Mouse (Mus musculus) thymus, postnatal 4 days (tissue): ENCODE results near the gene Hnrnph1.
A peak's percentile ranks its signal among the peaks of the same experiment; 100 is the strongest.

Source experiments
- DNase-seq: peaks from one replicate; pipeline ENCODE4 v3.0.0; 2021

Gene Hnrnph1

DNA sequence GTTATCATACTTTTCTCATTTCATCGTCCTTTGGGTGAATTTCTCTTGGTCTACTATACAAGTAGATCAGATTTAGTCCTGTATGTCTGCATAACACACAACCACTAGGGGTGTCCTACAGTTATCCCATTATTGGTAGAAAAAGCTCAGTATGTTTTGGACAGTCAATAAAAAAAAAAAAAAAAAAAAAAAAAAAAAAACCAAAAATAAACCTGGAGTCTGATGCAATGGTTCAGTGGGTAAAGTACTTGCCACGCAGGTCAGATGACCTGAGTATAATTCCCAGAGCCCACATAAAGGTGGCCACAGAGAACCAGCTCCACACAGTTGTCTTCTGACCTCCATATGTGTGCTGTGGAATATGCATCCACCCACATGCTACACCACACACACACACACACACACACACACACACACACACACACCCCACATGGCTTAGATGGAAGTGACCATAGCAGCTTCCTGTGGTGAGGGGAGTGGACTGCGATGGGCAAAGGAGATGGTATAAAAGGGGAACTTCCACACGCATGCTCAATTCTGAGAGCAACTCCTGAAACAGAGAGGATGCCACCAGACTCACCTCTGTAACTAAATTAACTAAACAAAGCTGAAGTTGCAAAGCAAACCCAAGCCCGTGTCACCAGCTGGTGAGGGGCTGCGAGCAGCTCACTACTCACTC, 38.9 kb downstream of the Hnrnph1 start:
- DNase-seq: no peak

DNA sequence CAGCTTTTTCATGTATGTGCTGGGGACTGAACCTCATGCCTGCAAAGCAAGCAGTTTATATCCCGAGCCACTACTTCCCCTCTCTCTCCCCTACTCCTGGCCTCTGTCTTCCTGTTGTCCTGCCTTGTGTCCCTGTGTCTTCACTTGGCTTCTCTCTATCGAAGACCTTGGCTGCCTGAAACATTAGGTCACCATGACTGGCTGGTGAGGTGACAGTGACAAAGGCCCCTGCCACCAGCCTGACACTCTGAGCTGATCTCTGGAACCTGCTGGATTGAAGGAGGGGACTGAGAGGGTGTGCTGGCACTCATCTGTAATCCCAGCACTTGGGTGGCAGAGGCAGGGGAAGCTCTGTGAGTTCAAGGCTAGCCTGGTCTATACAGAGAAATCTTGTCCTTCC, 41.1 kb downstream of the Hnrnph1 start:
- DNase-seq: no peak

DNA sequence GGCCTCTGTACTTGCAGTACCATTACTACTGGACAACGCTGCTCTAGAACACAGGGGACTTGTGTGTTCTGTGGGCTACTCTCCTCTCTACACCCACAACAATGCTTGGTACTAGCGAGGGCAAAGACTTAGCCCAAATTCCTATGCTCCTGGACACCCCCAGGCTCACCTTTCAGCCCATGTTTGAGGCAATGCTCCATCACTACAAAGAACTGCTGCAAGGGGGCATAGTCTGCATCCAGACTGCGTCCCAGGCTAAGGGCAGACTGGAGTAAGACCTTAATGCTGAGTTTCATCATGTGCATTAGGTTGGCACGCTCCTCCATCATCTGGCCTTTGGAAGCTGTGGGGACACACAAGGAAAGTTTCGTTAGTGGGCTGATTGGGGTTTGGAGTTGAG, 44.7 kb downstream of the Hnrnph1 start:
- DNase-seq: no peak

DNA sequence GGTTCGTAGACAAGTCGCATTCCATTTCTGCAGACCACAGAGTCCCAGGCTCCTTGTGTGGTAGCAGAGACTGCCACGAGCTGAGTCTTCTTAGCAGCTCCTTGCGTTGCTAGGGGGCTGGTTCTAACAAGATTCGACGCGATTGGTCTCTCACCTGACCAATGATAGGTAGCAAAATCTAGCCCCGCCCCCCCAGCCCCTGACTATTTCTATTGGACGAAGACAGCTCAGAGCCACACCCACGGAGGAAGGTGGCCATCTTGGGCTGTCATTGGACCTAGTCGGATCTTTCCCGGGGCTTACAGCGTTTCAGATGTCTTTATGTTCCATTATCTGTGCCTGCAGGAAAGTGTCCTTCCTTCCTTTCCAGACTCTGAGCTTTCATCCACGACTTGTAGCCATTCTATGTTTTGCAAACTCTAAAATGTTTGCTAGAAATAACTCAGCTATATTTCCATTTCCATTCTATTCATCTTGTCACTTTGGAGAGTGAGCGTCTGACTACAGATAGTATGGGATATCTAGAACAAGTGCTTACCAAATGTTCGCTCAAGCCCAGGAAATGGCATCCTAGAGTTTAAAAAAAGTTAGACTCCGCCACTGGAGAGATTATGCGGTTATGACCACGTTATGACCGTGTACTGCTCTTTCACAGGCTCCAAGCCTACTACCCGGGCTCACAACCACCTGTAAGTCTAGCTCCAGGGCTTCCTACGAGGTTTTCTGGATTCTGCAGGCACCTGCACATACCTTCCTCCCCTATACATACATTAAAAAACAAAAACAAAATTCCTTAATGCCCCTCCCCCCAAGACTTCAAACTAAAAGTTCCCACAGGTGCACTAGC, 45.4 kb downstream of the Hnrnph1 start:
- peak; percentile 61 for DNase-seq

DNA sequence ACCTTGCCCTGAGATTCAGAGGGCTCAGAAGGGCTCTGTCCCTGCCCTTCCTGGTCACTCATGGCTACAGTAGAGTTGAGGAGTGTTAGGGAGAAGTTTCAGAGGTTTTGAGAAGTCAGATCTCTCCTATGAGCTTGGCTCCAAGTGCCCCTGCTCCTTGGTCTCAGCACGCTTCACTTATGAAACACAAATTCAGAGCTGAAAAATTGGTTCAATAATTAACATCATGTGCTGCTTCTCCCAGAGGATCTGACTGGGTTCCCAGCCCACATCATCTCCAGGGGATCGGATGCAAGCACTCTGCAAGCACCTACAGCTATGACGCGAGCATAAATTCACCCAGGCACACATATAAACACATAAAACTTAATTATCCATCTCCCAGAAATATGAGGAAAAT, 49.3 kb downstream of the Hnrnph1 start:
- DNase-seq: no peak

DNA sequence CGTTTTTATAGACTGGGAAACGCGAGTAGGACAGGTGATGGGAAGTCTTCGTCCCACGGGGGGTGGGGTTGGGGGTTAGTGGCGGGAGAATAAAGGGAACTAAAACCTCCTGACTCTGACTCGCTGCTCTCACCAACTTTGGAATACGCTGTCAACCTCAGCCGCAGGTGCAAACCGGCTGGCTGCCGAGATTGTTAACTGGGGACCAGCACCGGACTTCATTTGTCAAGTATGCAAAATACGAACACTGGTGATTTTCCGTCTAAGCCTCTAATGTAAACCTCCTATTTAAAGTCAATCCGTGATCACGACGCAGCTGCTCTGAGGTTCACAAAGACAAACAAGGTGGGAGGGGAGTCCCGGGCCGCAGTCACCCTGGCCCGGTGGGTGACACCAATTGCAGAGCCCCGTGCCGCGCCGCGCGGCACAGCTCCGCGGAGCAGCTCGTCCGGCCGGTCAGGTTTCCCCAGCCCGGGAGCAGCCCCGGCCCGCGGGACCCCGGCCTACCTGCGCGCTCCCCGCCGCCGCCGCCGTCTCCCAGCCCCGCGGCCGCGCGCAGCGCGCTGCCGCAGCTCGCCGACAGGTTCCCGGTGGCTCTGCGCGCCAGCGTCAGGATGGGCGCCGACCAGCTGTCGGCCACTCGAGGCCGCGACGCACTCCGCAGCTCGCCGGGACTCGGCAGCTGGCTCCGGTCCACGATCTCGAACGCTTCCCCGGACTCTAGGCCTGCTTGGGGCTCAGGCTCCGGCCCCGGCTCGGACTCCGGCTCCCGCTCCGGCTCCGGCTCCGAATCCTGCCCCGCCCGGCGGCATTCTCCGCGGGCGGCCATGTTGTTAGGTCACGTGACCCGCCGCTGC, 53.7 kb downstream of the Hnrnph1 start, which contains the start of gene Rufy1:
Gene Rufy1, minus strand, starts transcription at position 849 of the 857 bp plus-strand sequence.
- peak; percentile 90 for DNase-seq

DNA sequence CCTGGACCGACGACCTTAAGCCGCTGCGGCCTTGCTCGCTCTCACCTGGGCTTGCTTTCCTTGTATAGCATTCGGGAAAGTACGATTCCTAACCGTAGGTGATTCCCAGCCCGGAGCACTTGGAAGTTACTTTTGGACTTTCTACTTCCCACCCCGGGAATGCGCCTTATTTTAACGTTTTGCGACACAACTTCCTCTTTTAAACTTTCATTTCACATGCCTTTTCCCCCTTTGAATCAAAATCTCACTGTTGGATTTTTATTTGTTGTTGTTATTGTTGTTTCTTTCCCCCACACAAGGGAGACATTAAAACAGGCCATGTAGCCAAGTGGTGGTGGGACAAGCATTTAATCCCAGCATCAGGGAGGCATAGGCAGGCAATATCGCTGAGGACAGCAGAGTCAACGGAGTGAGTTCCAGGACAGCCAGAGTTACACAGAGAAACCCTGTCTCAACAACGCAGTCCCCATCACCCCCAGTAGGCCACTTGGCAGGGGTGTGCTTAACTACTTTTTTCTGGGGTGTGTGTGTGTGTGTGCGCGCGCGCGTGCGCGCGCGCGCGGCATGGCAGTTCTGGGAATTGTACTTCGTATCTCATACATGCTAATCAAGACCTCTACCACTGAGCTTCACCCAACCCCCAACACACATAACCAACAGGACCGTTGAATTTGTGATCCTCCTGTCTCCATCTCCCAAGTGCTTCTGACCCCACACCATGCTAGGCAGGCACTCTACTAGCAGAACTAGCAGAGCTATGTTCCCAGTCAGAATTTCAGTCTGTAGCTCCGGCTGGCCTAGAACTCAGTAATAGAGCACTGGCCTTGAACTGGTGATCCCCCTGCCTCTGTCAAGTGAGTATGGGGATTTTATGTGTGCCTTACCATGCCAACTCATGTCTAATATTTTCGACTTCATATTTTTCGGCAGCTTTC, 54.6 kb downstream of the Hnrnph1 start:
- DNase-seq: peak; percentile 41

DNA sequence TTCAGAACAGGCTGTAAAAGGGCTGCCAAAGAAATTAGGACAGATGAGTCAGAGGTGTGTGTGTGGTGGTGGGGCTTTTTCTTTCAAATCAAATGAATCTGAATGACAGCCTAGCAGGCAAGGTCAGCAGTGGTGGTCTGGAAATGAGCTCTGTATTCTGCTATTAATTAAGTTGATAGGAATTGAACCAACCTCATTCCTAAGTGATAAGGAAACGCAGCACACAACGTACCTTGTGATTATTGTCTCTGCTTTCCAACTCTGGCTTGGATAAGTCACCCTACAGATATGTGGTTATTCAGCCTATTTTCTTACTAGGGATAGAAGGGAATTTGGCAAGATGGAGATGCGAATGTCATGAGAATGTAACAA, 55.3 kb downstream of the Hnrnph1 start:
- DNase-seq: no peak

DNA sequence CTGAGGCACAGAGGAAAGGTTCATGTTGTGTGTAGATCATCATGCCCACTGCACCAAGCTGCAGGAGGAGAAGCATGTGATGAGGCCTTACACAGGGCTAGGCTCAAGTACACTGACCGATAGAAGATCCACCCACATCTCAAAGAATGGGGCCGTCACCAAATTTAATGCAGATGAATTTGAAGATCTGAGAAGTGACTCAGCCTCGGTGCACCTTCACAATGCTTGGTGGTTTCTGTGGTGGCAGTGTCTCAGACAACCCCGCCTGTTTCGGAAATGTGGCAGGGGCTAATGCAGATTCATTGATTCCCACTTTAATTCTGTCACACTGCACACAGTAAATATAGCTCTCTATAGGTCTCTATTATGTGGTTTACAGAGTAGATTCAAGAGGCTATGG, 56.1 kb downstream of the Hnrnph1 start:
- no peak for DNase-seq
